Mouse (Mus musculus) limb, embryonic 13.5 days (tissue): ENCODE measurements around the gene Snrnp48. TPM values are rescaled to one million over a fixed set of nuclear protein-coding genes. Genes with fewer than 3 reads are reported as not detected.

Experiments
- ATAC-seq: fragments of 200-750 bp; cut with Nextera tagmentation; 2 replicates; pipeline ENCODE4 v1.8.0; 2017; ENCODE audit warnings: low read depth, moderate number of reproducible peaks, moderate TSS enrichment; ENCODE audit not compliant: low FRiP score
- H3K27ac ChIP-seq: fragments of 300-500 bp; sonication (generic); 2 replicates; pipeline ENCODE4 v1.5.1; 2015; ENCODE audit warnings: inconsistent platforms, mild to moderate bottlenecking, moderate library complexity
- H3K27me3 ChIP-seq: fragments of 300-500 bp; sonication (generic); 2 replicates; pipeline ENCODE4 v1.6.1; 2015; ENCODE audit warnings: mild to moderate bottlenecking, inconsistent platforms
- H3K36me3 ChIP-seq: fragments of 300-500 bp; sonication (generic); 2 replicates; pipeline ENCODE4 v1.6.1; 2015; ENCODE audit warnings: inconsistent platforms, mild to moderate bottlenecking, moderate library complexity
- H3K4me1 ChIP-seq: fragments of 300-500 bp; sonication (generic); 2 replicates; pipeline ENCODE4 v1.6.1; 2015; ENCODE audit warnings: inconsistent platforms
- H3K4me2 ChIP-seq: fragments of 300-500 bp; sonication (generic); replicated peaks from 2 replicates; pipeline ENCODE4 v1.6.1; 2015; ENCODE audit warnings: inconsistent platforms, mild to moderate bottlenecking, moderate library complexity
- H3K4me3 ChIP-seq: fragments of 300-500 bp; sonication (generic); 2 replicates; pipeline ENCODE4 v1.5.1; 2015; ENCODE audit warnings: moderate library complexity, mild to moderate bottlenecking, inconsistent platforms
- H3K9ac ChIP-seq: fragments of 300-500 bp; sonication (generic); 2 replicates; pipeline ENCODE4 v1.6.1; 2015; ENCODE audit warnings: mild to moderate bottlenecking, inconsistent platforms
- H3K9me3 ChIP-seq: fragments of 300-500 bp; sonication (generic); 2 replicates; pipeline ENCODE4 v1.6.1; 2016; ENCODE audit warnings: inconsistent platforms
- WGBS: fragments of 180-500 bp; shearing (Covaris S2); methylation state at CpG from one replicate; pipeline ENCODE4 v1.1.7; 2015; 5-methylcytosine and 5-hydroxymethylcytosine counted together
- polyA plus RNA-seq: library from polyadenylated mRNA; unstranded; fragments of >200 nt; fragmentation: Nextera tagmentation; extraction: Ambion mirVana; gene quantifications from 2 replicates; pipeline ENCODE4 v1.2.1, GENCODE M21; 2015

Snrnp48 gene
- 42.8 and 43.9 TPM in 2 replicates for polyA plus RNA-seq

DNA sequence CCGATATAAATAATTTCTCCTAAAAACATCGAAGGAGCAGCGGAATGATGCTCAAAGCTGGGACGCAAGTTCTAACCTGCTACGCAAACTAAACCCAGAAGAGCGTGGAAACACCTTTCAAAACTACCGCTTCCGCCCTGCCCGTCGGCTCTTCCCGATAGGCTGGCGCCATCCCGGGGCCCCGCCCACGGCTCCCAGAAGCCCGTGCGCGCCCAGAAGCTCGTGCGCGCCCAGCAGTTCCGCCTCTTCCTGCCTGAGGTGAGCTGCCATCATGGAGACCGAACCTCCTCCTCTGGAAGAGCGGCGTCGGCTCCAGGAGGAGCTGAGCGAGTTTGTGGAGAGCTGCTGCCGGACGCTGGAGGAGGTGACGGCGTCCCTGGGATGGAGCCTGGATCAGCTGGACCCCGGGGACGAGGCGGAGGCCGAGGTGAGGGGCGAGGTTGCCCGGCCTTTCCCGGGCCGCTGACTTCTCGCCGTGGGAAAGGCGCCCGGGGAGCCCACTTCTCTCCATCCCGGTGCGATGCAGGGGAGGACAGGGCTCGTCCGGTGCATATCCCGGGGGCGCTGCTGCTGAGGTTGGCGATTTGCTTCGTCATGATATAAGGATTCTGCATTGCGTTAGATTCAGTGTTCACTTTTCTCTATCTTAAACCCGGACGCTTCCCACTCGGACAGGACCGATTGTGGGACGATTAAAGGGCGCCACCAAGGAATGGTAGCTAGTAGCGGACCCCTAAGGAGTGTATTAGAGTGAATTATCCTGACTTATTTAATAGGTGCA, at the start of gene Snrnp48:
Snrnp48 (plus strand) TSS at position 237 of the 781 bp plus-strand sequence.
- WGBS, result under 1% methylated on average over 58 of the region's 59 CpGs
- peak; percentile 98 for ATAC-seq

DNA sequence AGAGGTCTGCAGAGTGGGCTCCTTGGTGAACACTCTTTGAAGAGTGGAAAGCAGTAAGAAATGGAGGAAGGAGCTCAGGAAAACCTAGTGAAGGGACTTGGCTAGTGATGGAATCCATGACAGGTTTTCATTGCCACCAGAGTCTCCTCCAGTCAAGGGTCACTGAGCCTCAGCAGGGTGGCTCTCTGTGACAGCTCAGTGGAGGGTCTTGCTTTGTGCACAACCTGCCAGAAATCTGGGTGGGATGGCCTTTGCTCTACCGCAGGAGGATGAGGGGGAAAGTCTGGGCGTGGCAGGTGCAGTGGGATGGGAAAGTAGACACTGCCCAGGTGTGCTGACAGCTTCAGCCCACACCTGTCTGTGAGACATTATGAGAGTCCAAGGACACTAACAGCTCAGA, 49.2 kb upstream of the Snrnp48 start:
- no peak for ATAC-seq
- WGBS, result 6% methylated on average over 2 of the region's 2 CpGs
- Histone ChIP-seq H3K4me2 (no peak overlapping the region), H3K9me3 (no peaks in the 10 kb centered on the region), H3K36me3 (no peaks in the 10 kb centered on the region), H3K27me3 (peaks cover 59% of the 10 kb centered on the region), H3K4me1 (peaks cover 21% of the 10 kb centered on the region), H3K27ac (no peak overlapping the region), H3K9ac (no peak overlapping the region), H3K4me3 (no peak overlapping the region)

More for the DNA sequence above, at the start of gene Snrnp48:
- peak within 1 kb of the TSS; percentile 92 for H3K4me3 ChIP-seq
- no peaks in the 10 kb centered on the region for H3K27me3 ChIP-seq
- H3K4me1 ChIP-seq, result peaks cover 20% of the 10 kb centered on the region
- H3K4me2 ChIP-seq, result peak within 1 kb of the TSS; percentile 68
- peaks cover 11% of the 10 kb centered on the region for H3K36me3 ChIP-seq
- no peaks in the 10 kb centered on the region for H3K9me3 ChIP-seq
- peak within 1 kb of the TSS; percentile 91 for H3K27ac ChIP-seq
- peak within 1 kb of the TSS; percentile 90 for H3K9ac ChIP-seq

DNA sequence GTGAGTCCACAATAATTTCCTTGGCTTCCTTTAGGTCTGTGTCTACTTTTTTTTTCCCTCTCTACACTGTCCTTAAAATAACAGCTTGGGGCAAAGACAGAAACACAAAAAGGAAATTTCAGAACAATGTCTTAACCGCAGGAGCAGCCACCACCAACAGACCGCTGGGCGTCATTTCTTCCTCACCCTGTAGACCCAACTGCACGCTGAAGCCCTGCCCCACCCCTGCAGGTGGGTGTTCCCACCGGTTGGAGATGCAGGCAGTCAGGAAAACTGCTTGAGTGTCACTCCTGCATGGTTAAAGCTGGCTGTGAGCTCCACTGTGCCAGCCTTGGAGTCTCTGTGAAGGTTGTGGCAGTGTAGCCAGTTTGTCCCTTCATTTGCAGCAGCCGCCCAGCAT, 47.1 kb upstream of the Snrnp48 start:
- no peak overlapping the region for H3K4me3 ChIP-seq
- no peaks in the 10 kb centered on the region for H3K36me3 ChIP-seq
- no peak for ATAC-seq
- no peak overlapping the region for H3K4me2 ChIP-seq
- 30% methylated on average over 6 of the region's 6 CpGs for WGBS
- H3K9ac ChIP-seq, result no peak overlapping the region
- peaks cover 5% of the 10 kb centered on the region; the same call in 1 of the 2 replicates for H3K4me1 ChIP-seq
- H3K27ac ChIP-seq, result no peak overlapping the region
- peaks cover 37% of the 10 kb centered on the region for H3K27me3 ChIP-seq
- H3K9me3 ChIP-seq, result no peaks in the 10 kb centered on the region

DNA sequence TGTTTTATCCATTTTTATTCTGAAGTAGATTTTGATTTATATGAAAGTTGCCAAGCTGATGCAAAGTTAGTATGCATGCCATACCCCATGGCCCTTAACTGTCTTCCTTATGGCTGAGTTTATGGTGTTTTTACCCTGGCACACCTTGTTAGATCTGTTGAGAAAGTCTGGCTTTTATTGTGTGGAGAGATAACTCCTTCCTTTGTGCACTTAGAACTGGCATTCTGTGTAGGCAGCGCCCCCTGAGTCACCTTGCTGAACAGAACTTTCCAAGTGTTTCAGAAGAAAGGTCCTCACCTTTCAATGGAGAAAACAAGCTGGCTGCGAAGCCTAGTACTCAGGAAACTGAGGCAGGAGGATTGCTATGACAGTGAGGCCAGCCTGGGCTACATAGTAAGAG, 42.7 kb upstream of the Snrnp48 start:
- no peak overlapping the region for H3K4me3 ChIP-seq
- H3K4me1 ChIP-seq, result peaks cover 6% of the 10 kb centered on the region; the same call in 1 of the 2 replicates
- no peak overlapping the region; the same call in 1 of the 2 replicates for H3K27ac ChIP-seq
- H3K9ac ChIP-seq, result no peak overlapping the region
- ATAC-seq, result no peak
- H3K36me3 ChIP-seq, result no peaks in the 10 kb centered on the region
- H3K27me3 ChIP-seq, result peaks cover 4% of the 10 kb centered on the region; the same call in 1 of the 2 replicates
- no peak overlapping the region for H3K4me2 ChIP-seq
- no peaks in the 10 kb centered on the region for H3K9me3 ChIP-seq
- 87% methylated on average over 2 of the region's 2 CpGs for WGBS

DNA sequence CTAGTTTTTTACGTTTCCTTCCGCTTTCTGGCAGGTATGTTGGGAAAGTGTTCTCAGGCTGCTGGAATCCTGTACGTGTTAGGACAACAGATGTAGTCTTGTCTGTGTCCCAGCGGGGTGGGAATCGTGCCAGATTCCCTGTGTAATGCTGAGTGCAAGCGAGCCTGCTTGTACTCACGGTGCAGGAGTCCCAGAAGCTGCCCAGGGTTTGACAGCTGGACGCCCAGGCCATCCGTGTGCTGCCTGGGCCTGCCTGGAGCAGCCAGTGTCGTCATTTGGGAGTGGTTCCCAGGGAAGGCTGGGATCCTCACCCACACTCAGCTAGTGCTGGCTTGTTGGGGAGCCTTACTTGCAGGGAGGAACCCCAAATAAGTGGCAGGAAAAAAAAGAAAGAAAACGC, 42.1 kb upstream of the Snrnp48 start:
- Histone ChIP-seq H3K4me1 (peaks cover 6% of the 10 kb centered on the region; the same call in 1 of the 2 replicates), H3K9ac (no peak overlapping the region), H3K4me2 (no peak overlapping the region), H3K9me3 (no peaks in the 10 kb centered on the region), H3K36me3 (no peaks in the 10 kb centered on the region), H3K4me3 (no peak overlapping the region), H3K27ac (peak overlapping the region; percentile 15; the same call in 1 of the 2 replicates), H3K27me3 (peaks cover 4% of the 10 kb centered on the region; the same call in 1 of the 2 replicates)
- 33% methylated on average over 11 of the region's 11 CpGs for WGBS
- ATAC-seq, result peak; percentile 72

DNA sequence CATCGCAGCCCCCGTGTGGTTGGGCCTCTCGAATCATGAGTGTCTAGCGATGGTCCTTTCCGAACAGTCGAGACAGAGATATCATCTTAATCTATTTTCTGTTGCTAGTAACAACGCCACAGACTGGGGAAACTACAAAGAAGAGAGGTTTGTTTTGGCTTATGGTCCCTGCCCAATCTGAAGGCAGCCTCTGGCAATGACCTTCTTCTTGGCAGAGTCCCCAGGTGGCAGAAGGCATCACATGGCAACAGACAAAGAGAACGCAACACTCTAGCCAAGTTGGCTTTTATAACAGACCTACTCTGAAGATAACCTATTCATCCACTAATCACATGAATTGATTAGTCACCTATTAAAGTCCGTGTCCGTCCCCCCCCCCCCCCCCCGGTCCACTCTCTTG, 39.8 kb upstream of the Snrnp48 start:
- H3K4me3 ChIP-seq, result no peak overlapping the region
- no peaks in the 10 kb centered on the region for H3K27me3 ChIP-seq
- no peak for ATAC-seq
- H3K9ac ChIP-seq, result no peak overlapping the region
- H3K27ac ChIP-seq, result no peak overlapping the region
- no peak overlapping the region for H3K4me2 ChIP-seq
- H3K9me3 ChIP-seq, result no peaks in the 10 kb centered on the region
- H3K36me3 ChIP-seq, result no peaks in the 10 kb centered on the region
- WGBS, result 87% methylated on average over 11 of the region's 11 CpGs
- peaks cover 6% of the 10 kb centered on the region; the same call in 1 of the 2 replicates for H3K4me1 ChIP-seq

DNA sequence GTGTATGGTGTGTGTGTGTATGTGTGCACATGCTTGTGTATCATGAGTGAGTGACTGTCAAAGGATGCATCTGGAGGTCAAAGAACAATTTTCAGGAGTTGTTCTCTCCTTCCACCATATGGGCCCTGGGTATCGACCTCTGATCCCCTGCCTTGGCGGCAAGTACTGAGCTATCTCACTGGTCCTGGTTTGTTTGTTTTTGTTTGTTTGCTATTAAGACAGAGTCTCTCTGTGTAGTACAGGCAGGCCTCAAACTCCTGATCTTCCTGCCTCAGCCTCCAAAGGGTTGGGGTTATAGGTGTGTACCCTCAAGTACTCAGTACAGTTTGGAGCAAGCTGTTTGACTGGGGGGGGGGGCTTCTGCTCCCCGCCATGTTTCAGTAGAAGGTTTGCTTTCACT, 37.7 kb upstream of the Snrnp48 start:
- Histone ChIP-seq H3K27me3 (no peaks in the 10 kb centered on the region), H3K27ac (no peak overlapping the region), H3K36me3 (no peaks in the 10 kb centered on the region), H3K4me2 (no peak overlapping the region), H3K9me3 (no peaks in the 10 kb centered on the region), H3K4me3 (no peak overlapping the region), H3K9ac (no peak overlapping the region), H3K4me1 (peaks cover 6% of the 10 kb centered on the region; the same call in 1 of the 2 replicates)
- WGBS, result 91% methylated on average over 3 of the region's 3 CpGs
- ATAC-seq, result no peak

DNA sequence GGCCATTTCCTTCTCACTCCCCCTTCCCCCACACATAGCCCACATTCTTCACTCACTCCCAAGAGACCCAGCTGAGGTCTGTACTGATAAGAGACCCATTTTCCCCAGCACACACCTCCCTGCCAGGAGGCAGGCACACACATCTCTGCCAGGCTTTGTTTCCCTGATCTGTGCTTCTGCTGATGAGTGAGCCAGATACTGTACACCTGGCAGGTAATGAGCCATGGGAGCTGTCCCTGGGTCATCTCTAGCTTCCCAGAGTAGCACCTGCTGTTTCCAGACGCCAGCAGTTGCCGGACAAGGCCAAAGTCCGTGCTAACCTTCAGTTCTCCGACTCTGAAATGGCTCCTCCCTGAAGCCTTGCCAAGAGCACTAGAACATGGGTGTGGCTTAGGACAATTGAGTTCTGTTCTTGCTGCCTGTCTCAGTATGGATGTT, 34.0 kb upstream of the Snrnp48 start:
- Histone ChIP-seq H3K4me1 (no peaks in the 10 kb centered on the region), H3K27me3 (no peaks in the 10 kb centered on the region), H3K27ac (no peak overlapping the region), H3K4me3 (no peak overlapping the region), H3K4me2 (no peak overlapping the region), H3K36me3 (no peaks in the 10 kb centered on the region), H3K9me3 (no peaks in the 10 kb centered on the region), H3K9ac (no peak overlapping the region)
- ATAC-seq, result no peak
- WGBS, result 54% methylated on average over 4 of the region's 4 CpGs

DNA sequence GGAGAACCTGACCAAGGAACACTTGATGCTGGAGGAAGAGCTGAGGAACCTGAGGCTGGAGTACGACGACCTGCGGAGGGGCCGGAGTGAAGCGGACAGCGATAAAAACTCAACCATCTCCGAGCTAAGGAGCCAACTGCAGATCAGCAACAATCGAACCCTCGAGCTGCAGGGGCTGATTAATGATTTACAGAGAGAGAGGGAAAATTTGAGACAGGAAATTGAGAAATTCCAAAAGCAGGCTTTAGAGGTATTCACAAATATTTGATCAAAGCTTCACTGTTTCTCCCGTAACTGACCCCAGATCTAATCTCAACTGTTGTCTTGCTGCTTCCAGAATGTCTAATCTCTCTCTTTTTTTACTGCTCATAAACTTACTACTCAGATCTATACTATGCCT, 11.3 kb upstream of the Snrnp48 start:
- no peak overlapping the region for H3K4me3 ChIP-seq
- no peak overlapping the region for H3K4me2 ChIP-seq
- no peak overlapping the region for H3K9ac ChIP-seq
- H3K36me3 ChIP-seq, result peaks cover 15% of the 10 kb centered on the region
- H3K9me3 ChIP-seq, result peaks cover 29% of the 10 kb centered on the region
- no peak overlapping the region for H3K27ac ChIP-seq
- WGBS, result 82% methylated on average over 10 of the region's 10 CpGs
- ATAC-seq, result no peak
- H3K4me1 ChIP-seq, result no peaks in the 10 kb centered on the region
- no peaks in the 10 kb centered on the region for H3K27me3 ChIP-seq

DNA sequence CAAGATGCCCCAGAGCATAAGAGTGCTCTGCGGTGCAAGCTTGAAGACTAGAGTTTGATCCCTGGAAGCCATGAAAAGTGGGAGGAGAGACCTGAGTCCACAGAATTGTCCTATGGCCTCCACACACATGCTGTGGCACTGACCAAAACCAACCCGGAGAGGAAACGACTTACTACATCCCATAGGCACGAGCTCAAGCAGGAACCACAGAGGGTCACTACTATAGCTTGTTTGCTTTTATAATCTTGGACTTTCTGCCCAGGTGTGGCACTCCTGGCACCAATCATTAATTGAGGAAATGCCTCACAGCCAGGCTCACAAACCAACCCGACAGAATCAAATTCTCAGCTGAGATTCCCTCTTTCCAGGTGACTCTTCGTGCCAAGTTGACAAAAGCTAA, 3.3 kb upstream of the Snrnp48 start:
- no peak for ATAC-seq
- WGBS, result 79% methylated on average over 6 of the region's 6 CpGs
- H3K9ac ChIP-seq, result no peak overlapping the region
- peaks cover 9% of the 10 kb centered on the region for H3K4me1 ChIP-seq
- peaks cover 8% of the 10 kb centered on the region for H3K36me3 ChIP-seq
- H3K4me3 ChIP-seq, result no peak overlapping the region
- no peak overlapping the region for H3K27ac ChIP-seq
- H3K4me2 ChIP-seq, result no peak overlapping the region
- H3K9me3 ChIP-seq, result peaks cover 13% of the 10 kb centered on the region
- H3K27me3 ChIP-seq, result no peaks in the 10 kb centered on the region

DNA sequence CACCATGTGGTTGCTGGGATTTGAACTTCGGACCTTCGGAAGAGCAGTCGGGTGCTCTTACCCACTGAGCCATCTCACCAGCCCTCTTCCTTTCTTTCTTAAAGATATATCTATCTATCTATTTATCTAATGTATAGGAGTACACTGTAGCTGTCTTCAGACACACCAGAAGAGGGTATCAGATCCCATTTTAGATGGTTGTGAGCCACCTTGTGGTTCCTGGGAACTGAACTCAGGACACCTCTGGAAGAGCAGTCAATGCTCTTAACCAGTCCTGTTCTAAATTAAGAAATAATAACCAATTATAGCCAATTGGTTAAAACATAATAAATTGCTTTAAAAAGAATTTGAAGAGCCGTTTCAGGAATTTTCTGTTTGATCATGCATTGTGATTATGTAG, 567 bp upstream of the Snrnp48 start:
- Histone ChIP-seq H3K27ac (no peak overlapping the region), H3K9ac (no peak overlapping the region), H3K4me1 (peaks cover 20% of the 10 kb centered on the region), H3K27me3 (no peaks in the 10 kb centered on the region), H3K4me2 (peak overlapping the region; percentile 68), H3K4me3 (peak overlapping the region; percentile 92), H3K9me3 (no peaks in the 10 kb centered on the region), H3K36me3 (0 out of 2 replicates have a peak, but pooled peaks cover 6% of the 10 kb centered on the region)
- ATAC-seq, result no peak
- WGBS, result 56% methylated on average over 4 of the region's 4 CpGs

DNA sequence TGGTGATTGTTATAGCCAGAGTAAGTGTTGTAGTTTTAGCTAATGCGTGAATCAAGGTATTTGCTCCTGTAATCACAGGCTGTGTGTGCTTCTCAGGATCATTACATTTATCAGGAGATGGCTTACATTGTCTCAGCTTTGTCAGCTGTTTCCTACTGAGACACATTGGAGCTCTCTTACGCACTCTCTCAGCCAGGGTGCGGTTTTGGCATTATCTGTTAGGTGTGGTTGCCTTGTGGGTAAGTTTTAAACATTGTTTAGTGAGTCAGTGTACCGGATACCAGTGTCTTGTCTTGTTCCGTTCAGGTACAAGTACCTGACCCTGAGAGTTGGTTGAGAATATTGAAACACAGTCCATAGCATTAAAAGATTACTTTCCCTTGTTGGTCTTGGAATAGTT, 6.4 kb downstream of the Snrnp48 start:
- no peaks in the 10 kb centered on the region for H3K9me3 ChIP-seq
- H3K4me1 ChIP-seq, result peaks cover 14% of the 10 kb centered on the region
- H3K9ac ChIP-seq, result no peak overlapping the region
- H3K4me3 ChIP-seq, result no peak overlapping the region
- H3K36me3 ChIP-seq, result peaks cover 57% of the 10 kb centered on the region
- no peaks in the 10 kb centered on the region for H3K27me3 ChIP-seq
- ATAC-seq, result no peak
- 91% methylated on average over 5 of the region's 5 CpGs for WGBS
- no peak overlapping the region for H3K4me2 ChIP-seq
- no peak overlapping the region for H3K27ac ChIP-seq
